Mouse (Mus musculus): ENCODE measurements around the gene Pms2.

Gene Pms2

GRCm38 (mm10) chr5:143909417-143910400 lies at the start of gene Pms2, which contains the start of gene Aimp2:
Pms2 (plus strand) TSS chr5:143909964.
Aimp2 (minus strand) TSS chr5:143909847.
- in situ Hi-C loops (cut with MboI; ENCODE audit: unreplicated experiment in 2 of 2) = no loop called here

- in situ Hi-C loops (cut with MboI; ENCODE audit: unreplicated experiment in 2 of 2) = no loop called here
These were observed 38.1 kb upstream of the Pms2 start for GRCm38 (mm10) chr5:143871547-143872169.

GRCm38 (mm10) chr5:143874571-143874970 lies 35.2 kb upstream of the Pms2 start:
- in situ Hi-C loops (cut with MboI; ENCODE audit: unreplicated experiment in 2 of 2) = no loop called here

- in situ Hi-C loops (cut with MboI; ENCODE audit: unreplicated experiment in 2 of 2) = no loop called here
These were observed 24.5 kb upstream of the Pms2 start for GRCm38 (mm10) chr5:143885274-143885673.

GRCm38 (mm10) chr5:143890741-143891140 lies 19.0 kb upstream of the Pms2 start:
- in situ Hi-C loops (cut with MboI; ENCODE audit: unreplicated experiment in 2 of 2) = no loop called here

- in situ Hi-C loops (cut with MboI; ENCODE audit: unreplicated experiment in 2 of 2) = no loop called here
These were observed 17.4 kb upstream of the Pms2 start for GRCm38 (mm10) chr5:143892255-143892886.

GRCm38 (mm10) chr5:143893396-143893795 lies 16.4 kb upstream of the Pms2 start:
- in situ Hi-C loops (cut with MboI; ENCODE audit: unreplicated experiment in 2 of 2) = no loop called here

- in situ Hi-C loops (cut with MboI; ENCODE audit: unreplicated experiment in 2 of 2) = no loop called here
These were observed 12.0 kb upstream of the Pms2 start, which contains the start of gene Ankrd61 for GRCm38 (mm10) chr5:143897635-143898330. Ankrd61 (minus strand) TSS chr5:143897685.

GRCm38 (mm10) chr5:143902111-143902510 lies 7.7 kb upstream of the Pms2 start:
- in situ Hi-C loops (cut with MboI; ENCODE audit: unreplicated experiment in 2 of 2) = no loop called here

- in situ Hi-C loops (cut with MboI; ENCODE audit: unreplicated experiment in 2 of 2) = no loop called here
These were observed 6.0 kb upstream of the Pms2 start for GRCm38 (mm10) chr5:143903813-143904212.

GRCm38 (mm10) chr5:143906429-143906828 lies 3.3 kb upstream of the Pms2 start:
- in situ Hi-C loops (cut with MboI; ENCODE audit: unreplicated experiment in 2 of 2) = no loop called here

GRCm38 (mm10) chr5:143908926-143909325 lies 838 bp upstream of the Pms2 start:
- in situ Hi-C loops (cut with MboI; ENCODE audit: unreplicated experiment in 2 of 2) = no loop called here

GRCm38 (mm10) chr5:143916221-143916620 lies 6.5 kb downstream of the Pms2 start:
- in situ Hi-C loops (cut with MboI; ENCODE audit: unreplicated experiment in 2 of 2) = no loop called here

- in situ Hi-C loops (cut with MboI; ENCODE audit: unreplicated experiment in 2 of 2) = no loop called here
These were observed 7.7 kb downstream of the Pms2 start for GRCm38 (mm10) chr5:143917418-143917817.

- in situ Hi-C loops (cut with MboI; ENCODE audit: unreplicated experiment in 2 of 2) = no loop called here
These were observed 8.4 kb downstream of the Pms2 start for GRCm38 (mm10) chr5:143918120-143918519.

GRCm38 (mm10) chr5:143924781-143925452 lies 15.2 kb downstream of the Pms2 start:
- in situ Hi-C loops (cut with MboI; ENCODE audit: unreplicated experiment in 2 of 2) = no loop called here

- in situ Hi-C loops (cut with MboI; ENCODE audit: unreplicated experiment in 2 of 2) = no loop called here
These were observed 18.1 kb downstream of the Pms2 start, which contains the start of gene Gm42421 for GRCm38 (mm10) chr5:143927875-143928274. Gm42421 (plus strand) TSS chr5:143928175.

- in situ Hi-C loops (cut with MboI; ENCODE audit: unreplicated experiment in 2 of 2) = no loop called here
These were observed 19.5 kb downstream of the Pms2 start for GRCm38 (mm10) chr5:143929291-143929690.

GRCm38 (mm10) chr5:143930656-143931055 lies 20.9 kb downstream of the Pms2 start:
- in situ Hi-C loops (cut with MboI; ENCODE audit: unreplicated experiment in 2 of 2) = no loop called here
